Mouse (Mus musculus) lung, embryonic 15.5 days (tissue): ENCODE measurements around the gene Arntl2. TPM values are rescaled to one million over a fixed set of nuclear protein-coding genes. Genes with fewer than 3 reads are reported as not detected.
"Not testable (repeated sequence)": the region's sequence is repeated elsewhere in the genome, so short reads cannot be mapped to it uniquely, and the experiment has no call there.

ENCODE experiments used
- ATAC-seq: fragments of 200-750 bp; cut with Nextera tagmentation; 2 replicates; pipeline ENCODE4 v1.8.0; 2017; ENCODE audit warnings: moderate number of reproducible peaks, borderline replicate concordance; ENCODE audit not compliant: low FRiP score, low TSS enrichment; ENCODE audit errors: extremely low read depth
- H3K27ac ChIP-seq: fragments of 300-500 bp; sonication (generic); 2 replicates; pipeline ENCODE4 v1.5.1; 2015; ENCODE audit warnings: moderate library complexity, mild to moderate bottlenecking, inconsistent platforms
- H3K27me3 ChIP-seq: fragments of 300-500 bp; sonication (generic); 2 replicates; pipeline ENCODE4 v1.6.1; 2015; ENCODE audit warnings: inconsistent platforms
- H3K36me3 ChIP-seq: fragments of 300-500 bp; sonication (generic); 2 replicates; pipeline ENCODE4 v1.6.1; 2015; ENCODE audit warnings: inconsistent platforms
- H3K4me1 ChIP-seq: fragments of 300-500 bp; sonication (generic); 2 replicates; pipeline ENCODE4 v1.6.1; 2015; ENCODE audit warnings: inconsistent platforms
- H3K4me2 ChIP-seq: fragments of 300-500 bp; sonication (generic); 2 replicates; pipeline ENCODE4 v1.6.1; 2015; ENCODE audit warnings: inconsistent platforms, mild to moderate bottlenecking, moderate library complexity
- H3K4me3 ChIP-seq: fragments of 300-500 bp; sonication (generic); 2 replicates; pipeline ENCODE4 v1.5.1; 2015; ENCODE audit warnings: mild to moderate bottlenecking, inconsistent platforms
- H3K9ac ChIP-seq: fragments of 300-500 bp; sonication (generic); 2 replicates; pipeline ENCODE4 v1.6.1; 2015; ENCODE audit warnings: inconsistent platforms
- H3K9me3 ChIP-seq: fragments of 300-500 bp; sonication (generic); 2 replicates; pipeline ENCODE4 v1.6.1; 2016; ENCODE audit warnings: inconsistent platforms
- WGBS: fragments of 180-500 bp; shearing (Covaris S2); methylation state at CpG from one replicate; pipeline ENCODE4 v1.1.7; 2015; 5-methylcytosine and 5-hydroxymethylcytosine counted together
- polyA plus RNA-seq: library from polyadenylated mRNA; unstranded; fragments of >200 nt; fragmentation: Nextera tagmentation; extraction: Ambion mirVana; gene quantifications from 2 replicates; pipeline ENCODE4 v1.2.1, GENCODE M21; 2015

The Arntl2 gene
- polyA plus RNA-seq, 1 experiment from 2014 or later = 5.6 TPM

DNA sequence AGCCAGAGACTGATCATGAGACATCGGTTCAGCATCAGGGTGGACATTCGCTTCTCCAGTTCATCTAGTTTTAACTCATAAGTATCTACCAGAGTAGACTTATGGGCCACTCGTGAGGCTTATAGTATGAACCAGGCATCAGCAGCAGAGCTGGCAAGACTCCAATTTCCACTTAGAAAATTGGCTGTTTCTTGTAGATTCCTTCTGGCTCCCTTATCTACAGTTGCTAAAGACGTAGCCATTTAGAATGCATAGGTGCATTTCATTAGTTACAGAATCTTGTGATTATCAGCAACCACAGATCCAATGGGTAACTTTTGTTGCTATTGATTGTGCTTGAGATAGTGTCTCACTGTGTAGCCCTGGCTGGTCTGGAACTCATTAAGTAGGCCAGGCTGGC lies 56.9 kb downstream of the Arntl2 start:
- Histone ChIP-seq H3K4me1 (peaks cover 16% of the 10 kb centered on the region), H3K27me3 (no peaks in the 10 kb centered on the region), H3K9ac (no peak overlapping the region), H3K9me3 (no peaks in the 10 kb centered on the region), H3K4me2 (no peak overlapping the region; the same call in 1 of the 2 replicates), H3K36me3 (no peaks in the 10 kb centered on the region), H3K27ac (peak overlapping the region; percentile 55; the same call in 1 of the 2 replicates), H3K4me3 (no peak overlapping the region)
- WGBS = 29% methylated on average over 4 of the region's 4 CpGs
- ATAC-seq = peak; percentile 52; the same call in 1 of the 2 replicates

DNA sequence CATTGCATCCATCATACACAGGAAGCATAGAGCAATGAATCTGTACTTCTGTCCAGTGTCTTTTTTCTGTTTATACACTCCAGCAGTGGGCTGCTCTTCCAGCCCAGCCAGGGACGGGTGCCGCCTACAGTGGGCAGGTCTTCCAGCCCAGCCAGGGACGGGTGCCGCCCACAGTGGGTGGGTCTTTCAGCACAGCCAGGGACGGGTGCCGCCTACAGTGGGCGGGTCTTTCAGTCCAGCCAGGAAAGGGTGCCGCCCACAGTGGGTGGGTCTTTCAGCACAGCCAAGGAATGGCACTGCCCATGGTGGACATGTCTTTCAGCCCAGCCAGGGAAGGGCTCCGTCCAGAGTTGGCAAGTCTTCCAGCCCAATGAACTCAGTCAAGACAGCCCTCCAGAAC lies 59.3 kb downstream of the Arntl2 start:
- ATAC-seq = no peak
- WGBS = 91% methylated on average over 9 of the region's 9 CpGs
- Histone ChIP-seq H3K4me1 (peaks cover 16% of the 10 kb centered on the region), H3K27me3 (no peaks in the 10 kb centered on the region), H3K4me2 (no peak overlapping the region), H3K4me3 (no peak overlapping the region), H3K9ac (no peak overlapping the region), H3K36me3 (no peaks in the 10 kb centered on the region), H3K27ac (no peak overlapping the region), H3K9me3 (no peaks in the 10 kb centered on the region)

DNA sequence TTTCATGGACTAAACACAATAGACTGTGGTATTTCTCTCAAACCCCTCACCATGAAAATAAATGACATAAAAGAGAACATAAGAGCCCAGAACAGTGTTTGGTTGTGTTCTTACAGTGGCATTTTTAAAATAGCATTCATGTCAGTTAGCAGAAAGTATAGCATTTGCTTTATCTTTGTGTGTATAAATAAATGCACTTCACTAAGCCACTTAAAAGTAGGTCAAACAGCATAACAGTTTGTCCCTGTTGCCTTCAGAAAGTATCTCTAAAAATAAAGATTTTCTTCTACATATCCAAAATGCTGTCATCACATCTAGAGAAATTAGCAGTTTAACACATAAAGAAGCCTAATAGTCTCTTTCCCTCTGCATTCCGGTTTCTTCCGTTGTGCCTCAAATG lies 61.5 kb downstream of the Arntl2 start:
- no peak for ATAC-seq
- no peak overlapping the region for H3K27ac ChIP-seq
- peaks cover 10% of the 10 kb centered on the region for H3K4me1 ChIP-seq
- 76% methylated on average over 2 of the region's 2 CpGs for WGBS
- no peak overlapping the region for H3K4me3 ChIP-seq
- no peaks in the 10 kb centered on the region for H3K9me3 ChIP-seq
- no peaks in the 10 kb centered on the region for H3K27me3 ChIP-seq
- no peak overlapping the region for H3K4me2 ChIP-seq
- no peak overlapping the region for H3K9ac ChIP-seq
- no peaks in the 10 kb centered on the region for H3K36me3 ChIP-seq

DNA sequence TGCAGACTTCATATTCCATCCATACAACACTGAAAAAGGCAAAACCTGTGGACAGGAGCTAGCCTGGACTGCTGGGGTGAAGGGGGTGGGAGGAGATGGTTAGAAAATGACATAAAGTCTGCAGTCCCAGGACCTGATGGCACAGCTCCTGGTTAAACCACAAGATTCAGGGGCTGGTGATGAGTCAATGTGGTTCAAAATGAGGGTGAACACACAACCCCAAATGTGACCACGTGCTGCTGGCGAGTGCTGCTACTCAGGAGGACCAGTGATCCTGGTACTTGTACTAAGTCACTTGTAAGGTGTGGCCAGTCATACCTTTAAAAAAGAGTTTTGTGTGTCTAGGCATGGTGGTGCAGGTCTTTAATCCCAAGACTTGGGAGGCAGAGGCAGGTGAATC lies 67.3 kb downstream of the Arntl2 start:
- H3K9me3 ChIP-seq = no peaks in the 10 kb centered on the region
- no peaks in the 10 kb centered on the region for H3K36me3 ChIP-seq
- no peaks in the 10 kb centered on the region for H3K27me3 ChIP-seq
- no peak for ATAC-seq
- no peak overlapping the region for H3K4me2 ChIP-seq
- no peak overlapping the region for H3K9ac ChIP-seq
- no peak overlapping the region for H3K27ac ChIP-seq
- no peaks in the 10 kb centered on the region for H3K4me1 ChIP-seq
- 81% methylated on average over 2 of the region's 2 CpGs for WGBS
- H3K4me3 ChIP-seq = no peak overlapping the region

DNA sequence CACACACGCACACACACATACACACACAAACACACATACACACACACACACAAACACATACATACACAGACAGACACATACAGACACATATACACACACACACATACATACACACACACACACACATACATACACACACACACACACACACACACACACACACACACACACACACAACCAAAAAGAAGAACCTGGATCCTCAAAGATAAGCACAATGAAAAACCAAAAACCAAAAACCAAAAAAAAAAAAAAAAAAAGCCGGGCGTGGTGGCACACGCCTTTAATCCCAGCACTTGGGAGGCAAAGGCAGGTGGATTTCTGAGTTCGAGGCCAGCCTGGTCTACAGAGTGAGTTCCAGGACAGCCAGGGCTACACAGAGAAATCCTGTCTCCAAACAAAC lies 68.5 kb downstream of the Arntl2 start:
- not testable (repeated sequence) for H3K27ac ChIP-seq, ATAC-seq, H3K4me2 ChIP-seq, H3K9ac ChIP-seq, H3K9me3 ChIP-seq, H3K4me1 ChIP-seq, H3K36me3 ChIP-seq, H3K27me3 ChIP-seq, H3K4me3 ChIP-seq
- WGBS = 83% methylated on average over 4 of the region's 5 CpGs

DNA sequence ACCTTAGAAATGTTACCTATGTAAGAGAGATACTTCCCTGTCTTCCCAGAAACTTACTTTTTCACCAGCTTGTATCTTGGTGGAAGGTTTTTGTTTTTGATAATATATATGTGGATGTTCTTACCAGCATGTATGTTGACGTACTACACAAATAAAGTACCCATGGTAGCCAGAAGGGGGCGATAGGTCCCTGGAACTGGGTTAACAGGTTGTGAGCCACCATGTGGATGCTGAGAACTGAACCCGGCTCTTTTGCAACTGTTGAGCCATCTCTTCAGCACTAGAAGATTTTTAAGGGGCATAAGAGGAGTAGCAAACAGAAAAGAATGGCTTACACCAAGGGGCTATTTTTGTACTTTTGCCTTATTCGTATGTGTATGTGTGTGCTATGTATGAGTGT lies 69.8 kb downstream of the Arntl2 start:
- WGBS = 84% methylated on average over 4 of the region's 4 CpGs
- ATAC-seq = no peak
- Histone ChIP-seq H3K4me2 (no peak overlapping the region), H3K4me3 (no peak overlapping the region), H3K27me3 (no peaks in the 10 kb centered on the region), H3K9me3 (no peaks in the 10 kb centered on the region), H3K27ac (no peak overlapping the region), H3K36me3 (no peaks in the 10 kb centered on the region), H3K9ac (no peak overlapping the region), H3K4me1 (no peaks in the 10 kb centered on the region)

DNA sequence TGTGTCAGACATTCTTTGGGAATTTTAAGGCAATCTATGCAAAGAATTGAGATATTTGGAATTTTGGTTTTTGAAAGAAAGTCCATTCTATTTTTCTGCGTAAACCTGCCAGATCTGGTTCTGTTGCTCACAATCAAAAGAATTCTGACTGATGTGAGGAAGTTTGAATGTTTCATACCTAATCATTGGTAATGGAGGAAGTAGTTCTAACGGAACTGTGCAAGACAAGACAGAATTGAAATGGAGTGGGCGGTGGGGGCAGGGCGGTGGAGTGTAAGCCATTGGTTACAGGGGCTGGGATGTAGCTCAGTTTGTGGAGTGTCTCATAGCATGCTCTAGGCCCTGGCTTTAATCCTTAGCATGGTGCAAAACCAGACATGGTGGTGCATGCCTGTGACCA lies 76.1 kb downstream of the Arntl2 start:
- Histone ChIP-seq H3K27ac (no peak overlapping the region), H3K4me3 (no peak overlapping the region), H3K4me2 (no peak overlapping the region), H3K9ac (no peak overlapping the region), H3K4me1 (no peaks in the 10 kb centered on the region), H3K27me3 (no peaks in the 10 kb centered on the region), H3K9me3 (peaks cover 2% of the 10 kb centered on the region; the same call in 1 of the 2 replicates), H3K36me3 (no peaks in the 10 kb centered on the region)
- whole genome bisulfite sequencing = 86% methylated on average over 4 of the region's 4 CpGs
- ATAC-seq = no peak

DNA sequence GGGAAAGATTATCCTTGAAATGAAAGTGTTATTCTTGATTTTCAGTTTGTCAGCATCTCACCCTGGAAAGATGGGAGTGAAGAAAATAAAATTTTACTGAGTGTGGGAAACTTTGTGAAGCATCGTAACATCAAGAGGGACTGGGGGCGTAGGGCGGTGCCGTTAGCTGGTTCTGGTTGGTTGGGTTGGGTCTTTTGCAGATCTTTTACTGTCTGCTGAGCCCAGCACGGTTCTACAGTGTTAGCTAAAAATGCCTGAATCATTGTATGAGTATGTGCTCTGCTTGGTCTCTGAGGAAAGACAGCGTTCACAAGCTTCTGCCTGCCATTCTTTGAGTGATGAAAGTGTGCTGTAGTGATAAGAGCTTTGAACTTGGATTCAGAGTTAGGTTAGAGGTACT lies 78.6 kb downstream of the Arntl2 start:
- no peak overlapping the region for H3K4me2 ChIP-seq
- WGBS = 79% methylated on average over 6 of the region's 6 CpGs

DNA sequence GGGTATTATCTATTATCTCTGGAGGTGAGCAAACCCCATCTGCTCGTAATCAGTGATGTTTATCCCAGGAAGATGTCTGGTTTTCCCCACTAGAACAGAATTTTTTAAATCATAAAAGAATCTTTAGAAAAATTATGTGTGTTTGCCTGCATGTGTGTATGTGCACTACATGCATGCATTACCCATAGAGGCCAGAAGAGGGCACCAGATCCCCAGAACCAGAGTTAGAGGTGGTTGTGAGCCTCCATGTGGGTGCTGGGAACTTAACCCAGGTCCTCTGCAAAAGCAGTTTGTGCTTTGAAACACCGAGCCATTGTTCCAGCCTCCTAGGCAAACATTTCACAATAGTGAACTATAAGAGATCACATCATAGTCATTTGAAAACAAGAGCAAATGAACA lies 81.0 kb downstream of the Arntl2 start:
- peaks cover 4% of the 10 kb centered on the region; the same call in 1 of the 2 replicates for H3K9me3 ChIP-seq
- H3K27me3 ChIP-seq = no peaks in the 10 kb centered on the region
- no peak overlapping the region for H3K9ac ChIP-seq
- no peak for ATAC-seq
- no peak overlapping the region for H3K4me2 ChIP-seq
- no peak overlapping the region for H3K4me3 ChIP-seq
- 87% methylated on average over 2 of the region's 2 CpGs for WGBS
- no peaks in the 10 kb centered on the region for H3K36me3 ChIP-seq
- no peak overlapping the region for H3K27ac ChIP-seq
- H3K4me1 ChIP-seq = no peaks in the 10 kb centered on the region

More for the DNA sequence above, 78.6 kb downstream of the Arntl2 start:
- Histone ChIP-seq H3K4me1 (no peaks in the 10 kb centered on the region), H3K9me3 (peaks cover 4% of the 10 kb centered on the region; the same call in 1 of the 2 replicates), H3K27ac (no peak overlapping the region), H3K4me3 (no peak overlapping the region), H3K27me3 (no peaks in the 10 kb centered on the region), H3K9ac (no peak overlapping the region), H3K36me3 (no peaks in the 10 kb centered on the region)
- no peak for ATAC-seq

DNA sequence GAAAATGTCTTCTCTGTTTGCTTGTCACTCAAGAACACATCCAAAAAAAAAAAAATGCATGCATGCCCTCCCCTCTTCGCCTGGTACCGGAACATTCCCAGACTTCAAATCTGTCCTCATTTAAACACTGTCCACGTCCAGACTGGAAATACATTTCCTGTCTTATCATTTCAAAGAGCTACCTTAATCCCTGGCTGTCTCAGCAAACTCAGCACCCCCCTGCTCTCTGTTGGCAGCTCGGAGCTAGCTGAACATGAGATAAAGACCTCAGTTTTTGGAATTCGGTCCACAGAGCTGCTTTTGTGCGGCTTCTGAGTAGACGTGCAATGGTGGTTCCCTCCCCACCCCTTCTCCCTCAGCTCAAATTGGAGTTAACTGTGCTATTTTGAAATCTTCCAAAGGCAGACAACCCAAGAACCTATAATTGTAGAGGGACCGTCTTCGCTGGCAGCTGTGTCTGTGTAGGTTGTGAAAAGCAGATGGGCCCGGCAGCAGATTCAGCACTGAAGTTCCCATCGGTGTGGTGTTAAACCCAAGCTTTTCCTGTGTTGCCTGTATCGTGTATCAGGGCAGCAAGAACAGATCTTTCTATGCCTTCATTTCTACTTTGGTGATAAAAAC lies 81.7 kb downstream of the Arntl2 start:
- Histone ChIP-seq H3K9me3 (peaks cover 4% of the 10 kb centered on the region; the same call in 1 of the 2 replicates), H3K36me3 (no peaks in the 10 kb centered on the region), H3K27me3 (no peaks in the 10 kb centered on the region), H3K4me2 (no peak overlapping the region), H3K27ac (no peak overlapping the region), H3K4me3 (no peak overlapping the region), H3K9ac (no peak overlapping the region), H3K4me1 (no peaks in the 10 kb centered on the region)
- 78% methylated on average over 12 of the region's 12 CpGs for WGBS
- no peak for ATAC-seq

DNA sequence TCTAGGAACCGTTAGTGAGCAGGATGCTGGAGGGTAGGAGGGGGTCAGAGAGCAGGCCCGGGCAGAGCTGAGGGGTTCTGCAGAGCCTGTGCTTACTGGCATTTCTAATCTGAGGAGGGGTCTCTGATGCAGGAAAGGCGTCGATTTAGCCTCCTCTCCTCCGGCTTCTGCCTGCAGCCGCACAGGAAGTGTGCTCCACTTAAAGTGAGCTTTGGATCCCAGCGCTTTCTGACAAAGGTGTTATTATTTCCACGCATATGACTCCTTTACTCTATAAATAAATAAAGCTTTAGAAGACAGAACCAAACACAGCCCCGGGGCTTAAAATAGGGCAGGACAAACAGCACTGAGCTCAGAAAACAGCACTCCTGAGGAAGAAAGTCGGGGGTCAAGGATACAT lies 83.1 kb downstream of the Arntl2 start:
- no peak for ATAC-seq
- Histone ChIP-seq H3K36me3 (no peaks in the 10 kb centered on the region), H3K4me3 (no peak overlapping the region), H3K4me1 (no peaks in the 10 kb centered on the region), H3K9ac (no peak overlapping the region), H3K4me2 (no peak overlapping the region), H3K9me3 (peaks cover 4% of the 10 kb centered on the region; the same call in 1 of the 2 replicates), H3K27me3 (no peaks in the 10 kb centered on the region), H3K27ac (no peak overlapping the region)
- 35% methylated on average over 10 of the region's 10 CpGs for WGBS

DNA sequence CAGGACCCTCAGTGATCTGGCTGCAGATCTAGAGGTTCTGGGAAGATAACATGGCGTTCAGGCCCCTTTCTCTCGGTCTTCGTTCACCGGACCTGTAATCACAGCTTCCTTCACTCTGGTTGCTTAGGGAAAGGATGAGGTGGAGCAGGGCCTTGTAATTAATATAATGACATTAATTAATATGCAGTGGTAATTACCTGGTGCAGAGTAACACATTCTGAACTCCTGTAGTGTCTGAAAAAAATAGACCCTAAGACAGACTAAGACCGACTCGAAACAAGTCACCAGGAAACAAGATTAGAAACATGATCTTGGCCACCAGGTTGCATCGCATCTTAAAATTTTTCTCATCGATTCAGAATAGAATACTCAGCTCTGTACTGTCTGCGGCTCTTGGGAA lies 84.0 kb downstream of the Arntl2 start:
- Histone ChIP-seq H3K36me3 (no peaks in the 10 kb centered on the region), H3K27me3 (no peaks in the 10 kb centered on the region), H3K27ac (no peak overlapping the region), H3K4me1 (peaks cover 2% of the 10 kb centered on the region; the same call in 1 of the 2 replicates), H3K9me3 (peaks cover 4% of the 10 kb centered on the region; the same call in 1 of the 2 replicates), H3K9ac (no peak overlapping the region), H3K4me2 (no peak overlapping the region), H3K4me3 (no peak overlapping the region)
- no peak for ATAC-seq
- WGBS = 89% methylated on average over 9 of the region's 9 CpGs

DNA sequence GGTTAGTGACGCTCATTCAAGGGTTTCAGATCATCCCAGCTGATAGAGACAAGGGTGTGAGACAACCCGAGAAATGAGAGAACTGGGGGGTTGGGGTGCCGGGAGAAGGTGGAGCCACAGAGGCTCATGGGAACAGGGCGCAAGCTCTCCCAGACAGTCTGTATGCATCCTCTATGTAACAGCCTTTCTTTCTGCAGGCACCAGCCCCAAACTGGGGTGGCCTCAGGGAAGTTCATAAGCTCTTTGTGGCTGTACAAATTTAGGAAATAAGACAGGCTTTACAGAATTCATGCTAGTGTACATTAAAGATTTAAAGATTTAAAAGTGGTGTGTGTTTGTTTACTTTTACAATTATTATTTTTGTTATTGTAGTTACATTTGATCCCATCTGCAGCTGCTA lies 84.4 kb downstream of the Arntl2 start:
- H3K9me3 ChIP-seq = peaks cover 4% of the 10 kb centered on the region; the same call in 1 of the 2 replicates
- 76% methylated on average over 4 of the region's 4 CpGs for WGBS
- no peak overlapping the region for H3K9ac ChIP-seq
- no peaks in the 10 kb centered on the region for H3K27me3 ChIP-seq
- peaks cover 7% of the 10 kb centered on the region; the same call in 1 of the 2 replicates for H3K4me1 ChIP-seq
- no peaks in the 10 kb centered on the region for H3K36me3 ChIP-seq
- no peak overlapping the region for H3K4me3 ChIP-seq
- no peak for ATAC-seq
- no peak overlapping the region for H3K4me2 ChIP-seq
- H3K27ac ChIP-seq = no peak overlapping the region
